Mouse (Mus musculus) hindbrain, postnatal 0 days (tissue): ENCODE data around the gene Slc7a10. TPM values are rescaled to one million over a fixed set of nuclear protein-coding genes. Genes with fewer than 3 reads are reported as not detected.

Experiments used
- ATAC-seq: fragments of 200-750 bp; cut with Nextera tagmentation; 2 replicates; pipeline ENCODE4 v1.8.0; 2017; ENCODE audit warnings: mild to moderate bottlenecking, moderate TSS enrichment, moderate library complexity
- DNase-seq: peaks from one replicate; pipeline ENCODE4 v3.0.0-alpha.2; 2015; ENCODE audit warnings: low spot score
- H3K27ac ChIP-seq: fragments of 300-500 bp; sonication (generic); 2 replicates; pipeline ENCODE4 v1.5.1; 2014; ENCODE audit warnings: mild to moderate bottlenecking
- H3K27me3 ChIP-seq: fragments of 300-500 bp; sonication (generic); 2 replicates; pipeline ENCODE4 v1.6.1; 2014; ENCODE audit warnings: low read length, mixed read lengths; ENCODE audit not compliant: insufficient read depth
- H3K36me3 ChIP-seq: fragments of 300-500 bp; sonication (generic); 2 replicates; pipeline ENCODE4 v1.6.1; 2014; ENCODE audit warnings: low read length, mixed read lengths; ENCODE audit not compliant: insufficient read depth
- H3K4me1 ChIP-seq: fragments of 300-500 bp; sonication (generic); 2 replicates; pipeline ENCODE4 v1.6.1; 2014; ENCODE audit warnings: antibody characterized with exemption, low read length, mixed read lengths; ENCODE audit not compliant: insufficient read depth
- H3K4me2 ChIP-seq: fragments of 300-500 bp; sonication (generic); 2 replicates; pipeline ENCODE4 v1.6.1; 2014; ENCODE audit warnings: low read depth, mild to moderate bottlenecking, low read length, moderate library complexity, mixed read lengths
- H3K4me3 ChIP-seq: fragments of 300-500 bp; sonication (generic); 2 replicates; pipeline ENCODE4 v1.5.1; 2014; ENCODE audit warnings: low read length
- H3K9ac ChIP-seq: fragments of 300-500 bp; sonication (generic); replicated peaks from 2 replicates; pipeline ENCODE4 v1.6.1; 2014; ENCODE audit warnings: mild to moderate bottlenecking, low read length, moderate library complexity, mixed read lengths
- H3K9me3 ChIP-seq: fragments of 300-500 bp; sonication (generic); 2 replicates; pipeline ENCODE4 v1.6.1; 2016; ENCODE audit warnings: low read length, mixed read lengths
- CTCF ChIP-seq: IDR thresholded peaks from 2 replicates; pipeline ENCODE4 v1.5.1; 2016; ENCODE audit warnings: antibody characterized with exemption, control low read depth, low read depth
- WGBS: fragments of 180-500 bp; shearing (Covaris S2); extraction: QIAGEN DNeasy Blood & Tissue Kit; methylation state at CpG from one replicate; pipeline ENCODE4 v1.1.7; 2014; 5-methylcytosine and 5-hydroxymethylcytosine counted together
- polyA plus RNA-seq: library from polyadenylated mRNA; unstranded; fragments of >200 nt; fragmentation: Nextera tagmentation; extraction: Ambion mirVana; gene quantifications from 2 replicates; pipeline ENCODE4 v1.2.1, GENCODE M21; 2015
- total RNA-seq: library from RNA; depleted of rRNA; stranded (reverse); fragments of >200 nt; gene quantifications from 2 replicates; pipeline ENCODE4 v1.2.3, GENCODE M21; 2014; rRNA removed

The Slc7a10 gene
- total RNA-seq (62.9 and 70.2 TPM in 2 replicates), polyA plus RNA-seq (47.8 and 52.8 TPM in 2 replicates)

DNA sequence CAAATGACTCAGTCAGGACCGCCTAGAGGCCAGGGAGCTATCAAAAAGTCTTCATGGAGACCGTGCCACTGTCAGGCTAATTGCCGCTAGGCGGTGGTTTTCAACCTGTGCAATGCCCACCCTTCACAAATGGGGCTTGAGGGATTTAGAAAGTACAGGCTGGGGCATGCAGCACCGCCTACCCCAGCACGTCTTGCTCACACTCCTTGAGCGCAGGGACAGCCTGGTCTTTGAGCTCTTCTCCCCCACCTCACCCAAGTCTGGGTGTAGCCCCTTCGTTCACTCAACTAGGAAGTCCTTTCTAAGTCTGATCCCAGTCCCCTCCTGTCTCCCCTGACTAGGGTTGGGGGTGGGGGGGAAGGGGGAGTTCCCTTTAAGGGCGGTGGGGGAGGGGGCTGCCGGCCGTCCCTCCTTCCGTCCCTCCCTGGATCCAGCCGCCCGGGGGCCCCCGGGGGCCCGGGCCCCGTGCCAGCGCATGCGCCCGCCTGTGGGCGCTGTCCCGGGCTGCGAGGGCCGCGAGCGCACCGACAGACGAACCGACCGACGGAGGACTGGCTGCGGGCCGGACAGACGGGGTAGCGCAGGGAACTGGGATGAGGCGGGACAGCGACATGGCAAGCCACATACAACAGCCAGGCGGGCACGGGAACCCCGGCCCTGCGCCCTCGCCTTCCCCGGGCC lies at the start of gene Slc7a10:
TSS of gene Slc7a10 (plus strand) at position 497 of the 681 bp plus-strand sequence.
- H3K27me3 ChIP-seq = peaks cover 33% of the 10 kb centered on the region
- peak; percentile 50 for ATAC-seq
- H3K4me3 ChIP-seq = peak within 1 kb of the TSS; percentile 36
- peak; percentile 59 for DNase-seq
- no peaks in the 10 kb centered on the region for H3K4me1 ChIP-seq
- H3K36me3 ChIP-seq = no peaks in the 10 kb centered on the region
- 2% methylated on average over 43 of the region's 43 CpGs for WGBS
- H3K27ac ChIP-seq = peak within 1 kb of the TSS; percentile 45
- TF ChIP-seq CTCF = no peak
- H3K9ac ChIP-seq = peak within 1 kb of the TSS; percentile 15; the same call in 1 of the 2 replicates
- peak within 1 kb of the TSS; percentile 58 for H3K4me2 ChIP-seq
- no peaks in the 10 kb centered on the region; the same call in 1 of the 2 replicates for H3K9me3 ChIP-seq

DNA sequence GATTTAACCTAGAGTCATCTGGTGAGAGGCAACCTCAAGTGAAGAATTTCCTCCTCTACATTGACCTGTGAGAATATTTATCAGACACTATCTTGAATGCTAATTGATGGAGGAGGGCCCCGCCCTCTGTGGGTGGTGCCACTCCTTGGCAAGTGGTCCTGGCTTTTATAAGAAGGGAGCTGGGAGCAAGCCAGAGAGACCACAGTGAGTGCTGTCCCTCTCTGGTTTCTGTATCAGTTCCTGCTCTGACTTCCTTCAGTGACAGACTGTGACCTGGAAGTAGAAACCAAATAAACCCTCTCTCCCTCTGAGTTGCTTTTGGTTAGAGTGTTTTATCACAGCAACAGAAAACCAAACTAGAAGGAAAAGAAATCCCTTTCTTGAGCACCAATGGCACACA lies 48.7 kb upstream of the Slc7a10 start:
- no peak overlapping the region for H3K27ac ChIP-seq
- 78% methylated on average over 1 of the region's 1 CpGs for WGBS
- H3K9ac ChIP-seq = no peak overlapping the region
- no peak for TF ChIP-seq CTCF
- H3K4me1 ChIP-seq = 0 out of 2 replicates have a peak, but pooled peaks cover 7% of the 10 kb centered on the region
- H3K4me3 ChIP-seq = no peak overlapping the region
- ATAC-seq (no peak), DNase-seq (no peak)
- H3K36me3 ChIP-seq = no peaks in the 10 kb centered on the region
- no peaks in the 10 kb centered on the region for H3K9me3 ChIP-seq
- no peak overlapping the region for H3K4me2 ChIP-seq
- H3K27me3 ChIP-seq = no peaks in the 10 kb centered on the region

DNA sequence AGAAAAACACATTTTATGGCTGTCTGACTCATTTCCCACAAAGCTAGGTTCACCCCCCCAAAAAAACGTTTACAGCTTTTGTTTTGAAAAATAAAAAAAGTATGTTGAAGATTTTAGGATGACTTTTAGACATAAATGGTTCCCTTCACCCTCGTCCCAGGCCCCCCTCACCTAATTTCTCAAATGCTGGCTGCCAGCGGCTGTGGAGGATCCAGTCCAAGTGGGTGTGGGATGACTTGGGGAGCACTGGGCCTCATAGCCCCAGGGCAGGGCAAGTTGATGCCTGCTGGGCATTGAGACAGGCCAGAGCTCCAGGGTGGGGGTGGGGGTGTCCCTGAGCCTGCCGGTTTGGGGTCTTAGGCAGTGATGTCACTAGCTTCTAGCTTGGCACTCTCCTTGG lies 47.7 kb upstream of the Slc7a10 start:
- TF ChIP-seq CTCF = no peak

DNA sequence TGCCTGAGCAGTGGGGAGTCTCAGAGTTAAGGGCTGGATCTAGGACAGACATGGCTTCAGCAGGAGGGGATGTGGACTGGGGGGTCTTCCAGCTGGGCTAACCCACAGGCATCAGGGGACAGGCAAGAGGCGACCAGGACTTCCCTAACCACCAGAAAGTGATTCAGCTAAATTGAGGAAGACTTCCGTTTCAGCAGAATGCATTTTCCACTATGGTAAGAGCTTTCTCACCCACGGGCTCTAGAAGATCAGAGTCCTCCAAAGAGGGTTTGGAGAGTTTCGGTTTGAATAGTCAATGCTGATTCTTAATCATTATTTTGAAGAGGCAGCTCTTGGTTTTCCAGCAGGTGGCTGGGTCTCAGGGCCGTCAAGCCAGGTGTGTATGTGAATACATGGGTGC lies 46.3 kb upstream of the Slc7a10 start:
- DNase-seq = no peak
- no peaks in the 10 kb centered on the region for H3K36me3 ChIP-seq
- no peak overlapping the region for H3K4me3 ChIP-seq
- no peak overlapping the region for H3K27ac ChIP-seq
- no peaks in the 10 kb centered on the region for H3K9me3 ChIP-seq
- no peak for ATAC-seq
- H3K9ac ChIP-seq = no peak overlapping the region
- 0 out of 2 replicates have a peak, but pooled peaks cover 7% of the 10 kb centered on the region for H3K4me1 ChIP-seq
- H3K4me2 ChIP-seq = no peak overlapping the region
- no peaks in the 10 kb centered on the region for H3K27me3 ChIP-seq
- no peak for TF ChIP-seq CTCF
- WGBS = 85% methylated on average over 5 of the region's 5 CpGs

More for the DNA sequence above, 47.7 kb upstream of the Slc7a10 start:
- Histone ChIP-seq H3K9ac (no peak overlapping the region), H3K4me2 (no peak overlapping the region), H3K27me3 (no peaks in the 10 kb centered on the region), H3K36me3 (no peaks in the 10 kb centered on the region), H3K4me3 (no peak overlapping the region), H3K4me1 (0 out of 2 replicates have a peak, but pooled peaks cover 7% of the 10 kb centered on the region), H3K9me3 (no peaks in the 10 kb centered on the region), H3K27ac (no peak overlapping the region)
- WGBS = 63% methylated on average over 4 of the region's 4 CpGs
- ATAC-seq (no peak), DNase-seq (no peak)

DNA sequence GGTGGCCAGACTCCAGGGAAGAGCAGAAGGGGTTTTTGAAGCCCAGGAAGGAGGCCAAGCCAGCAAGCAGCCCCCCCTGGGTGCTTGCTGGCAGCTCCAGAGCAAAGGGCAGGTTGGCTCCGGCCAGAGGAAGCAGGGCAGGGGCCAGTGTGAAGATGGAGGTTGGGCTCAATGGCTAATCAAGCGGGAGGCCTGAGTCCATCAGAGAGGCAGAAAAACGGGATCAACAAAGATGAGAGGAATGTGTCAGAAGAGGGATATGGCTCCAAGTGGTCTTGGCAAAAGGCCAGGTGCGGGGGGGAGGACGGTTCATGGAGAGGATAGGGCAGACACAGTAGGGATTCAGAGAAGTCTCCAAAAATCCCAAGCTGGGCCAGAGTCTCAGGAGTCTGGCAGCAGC lies 44.7 kb upstream of the Slc7a10 start:
- Histone ChIP-seq H3K4me3 (no peak overlapping the region), H3K9ac (no peak overlapping the region), H3K9me3 (no peaks in the 10 kb centered on the region), H3K4me2 (no peak overlapping the region), H3K27ac (no peak overlapping the region), H3K27me3 (no peaks in the 10 kb centered on the region), H3K36me3 (no peaks in the 10 kb centered on the region), H3K4me1 (0 out of 2 replicates have a peak, but pooled peaks cover 7% of the 10 kb centered on the region)
- peak; percentile 22 for DNase-seq
- 44% methylated on average over 5 of the region's 5 CpGs for WGBS
- ATAC-seq = no peak
- no peak for TF ChIP-seq CTCF

DNA sequence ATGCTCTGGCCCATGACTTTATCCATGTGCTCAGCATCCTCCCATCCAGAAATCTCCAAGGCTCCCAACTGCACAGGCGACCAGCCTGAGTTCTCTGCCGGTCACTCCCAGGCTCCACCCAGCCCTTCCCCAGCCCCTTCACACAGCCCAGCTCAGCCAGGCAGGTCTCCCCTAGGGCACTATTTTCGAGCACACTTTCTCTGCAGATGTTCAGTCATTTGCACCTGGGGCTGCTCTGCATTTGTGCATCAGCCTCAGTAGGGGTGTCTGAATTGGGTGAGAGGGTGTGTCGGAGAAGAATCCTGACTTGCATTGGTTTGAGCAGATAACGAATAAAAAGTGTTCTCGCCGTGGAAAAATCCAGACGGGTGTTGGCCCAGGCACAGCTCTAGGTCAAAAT lies 43.7 kb upstream of the Slc7a10 start:
- H3K27me3 ChIP-seq = no peaks in the 10 kb centered on the region
- DNase-seq = no peak
- H3K4me2 ChIP-seq = no peak overlapping the region
- no peaks in the 10 kb centered on the region for H3K9me3 ChIP-seq
- TF ChIP-seq CTCF = no peak
- ATAC-seq = no peak
- H3K4me1 ChIP-seq = 0 out of 2 replicates have a peak, but pooled peaks cover 7% of the 10 kb centered on the region
- 84% methylated on average over 8 of the region's 8 CpGs for WGBS
- H3K9ac ChIP-seq = no peak overlapping the region
- H3K36me3 ChIP-seq = no peaks in the 10 kb centered on the region
- H3K27ac ChIP-seq = no peak overlapping the region
- H3K4me3 ChIP-seq = no peak overlapping the region
